Mouse (Mus musculus) forebrain, embryonic 13.5 days (tissue): ENCODE data around the gene Eme1. TPM values are rescaled to one million over a fixed set of nuclear protein-coding genes. Genes with fewer than 3 reads are reported as not detected.
"Not testable (repeated sequence)": the region's sequence is repeated elsewhere in the genome, so short reads cannot be mapped to it uniquely, and the experiment has no call there.

Experiments
- ATAC-seq: fragments of 200-750 bp; cut with Nextera tagmentation; 2 replicates; pipeline ENCODE4 v1.8.0; 2017
- H3K27ac ChIP-seq: fragments of 300-500 bp; sonication (generic); 2 replicates; pipeline ENCODE4 v1.5.1; 2015; ENCODE audit warnings: inconsistent platforms, mild to moderate bottlenecking, moderate library complexity
- H3K27me3 ChIP-seq: fragments of 300-500 bp; sonication (generic); 2 replicates; pipeline ENCODE4 v1.6.1; 2015; ENCODE audit warnings: mild to moderate bottlenecking, inconsistent platforms
- H3K36me3 ChIP-seq: fragments of 300-500 bp; sonication (generic); 2 replicates; pipeline ENCODE4 v1.6.1; 2015; ENCODE audit warnings: mild to moderate bottlenecking, inconsistent platforms; ENCODE audit not compliant: poor library complexity, severe bottlenecking
- H3K4me1 ChIP-seq: fragments of 300-500 bp; sonication (generic); 2 replicates; pipeline ENCODE4 v1.6.1; 2015; ENCODE audit warnings: inconsistent platforms
- H3K4me2 ChIP-seq: fragments of 300-500 bp; sonication (generic); 2 replicates; pipeline ENCODE4 v1.6.1; 2015; ENCODE audit warnings: inconsistent platforms, mild to moderate bottlenecking, moderate library complexity
- H3K4me3 ChIP-seq: fragments of 300-500 bp; sonication (generic); 2 replicates; pipeline ENCODE4 v1.5.1; 2015; ENCODE audit warnings: mild to moderate bottlenecking, inconsistent platforms
- H3K9ac ChIP-seq: fragments of 300-500 bp; sonication (generic); 2 replicates; pipeline ENCODE4 v1.6.1; 2015; ENCODE audit warnings: mild to moderate bottlenecking, inconsistent platforms
- H3K9me3 ChIP-seq: fragments of 300-500 bp; sonication (generic); replicated peaks from 2 replicates; pipeline ENCODE4 v1.6.1; 2016; ENCODE audit warnings: inconsistent platforms
- WGBS: fragments of 180-500 bp; shearing (Covaris S2); methylation state at CpG from one replicate; pipeline ENCODE4 v1.1.7; 2015; 5-methylcytosine and 5-hydroxymethylcytosine counted together
- polyA plus RNA-seq: library from polyadenylated mRNA; unstranded; fragments of >200 nt; fragmentation: Nextera tagmentation; extraction: Ambion mirVana; gene quantifications from 2 replicates; pipeline ENCODE4 v1.2.1, GENCODE M21; 2015

The Eme1 gene
- polyA plus RNA-seq, 1 experiment from 2014 or later, result 26.6 TPM

DNA sequence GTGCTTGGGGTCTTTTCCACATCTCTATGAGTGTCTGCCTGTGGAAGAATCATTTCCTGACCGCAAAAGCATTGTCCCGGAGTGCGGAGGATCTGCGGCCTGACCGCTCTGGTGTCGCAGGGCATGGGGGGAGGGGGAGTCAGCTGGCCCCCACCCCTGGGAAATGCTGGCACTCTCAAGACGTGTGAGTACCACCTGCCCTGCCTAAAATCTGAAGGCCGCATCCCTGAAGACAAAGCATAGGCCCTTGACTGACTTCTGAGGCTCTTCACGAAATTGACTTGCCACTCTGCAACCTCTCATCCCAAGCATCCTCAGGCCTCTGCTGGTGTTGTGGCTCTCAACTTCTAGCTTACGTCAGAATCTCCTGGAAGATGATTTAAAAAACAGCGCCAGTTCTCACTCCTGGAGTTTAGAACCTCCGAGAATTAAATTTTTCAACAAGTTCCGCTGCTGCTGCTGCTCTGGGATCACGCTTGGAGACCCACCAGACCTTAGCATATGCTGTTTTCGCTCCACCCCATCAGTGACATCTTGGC lies 23.9 kb upstream of the Eme1 start:
- Histone ChIP-seq H3K9ac (peak overlapping the region; percentile 98), H3K4me2 (peak overlapping the region; percentile 86), H3K4me1 (peaks cover 27% of the 10 kb centered on the region), H3K27ac (peak overlapping the region; percentile 48), H3K9me3 (no peaks in the 10 kb centered on the region), H3K27me3 (no peaks in the 10 kb centered on the region), H3K36me3 (0 out of 2 replicates have a peak, but pooled peaks cover 4% of the 10 kb centered on the region), H3K4me3 (peak overlapping the region; percentile 90)
- ATAC-seq, result no peak; the same call in 1 of the 2 replicates
- WGBS, result 28% methylated on average over 15 of the region's 15 CpGs

DNA sequence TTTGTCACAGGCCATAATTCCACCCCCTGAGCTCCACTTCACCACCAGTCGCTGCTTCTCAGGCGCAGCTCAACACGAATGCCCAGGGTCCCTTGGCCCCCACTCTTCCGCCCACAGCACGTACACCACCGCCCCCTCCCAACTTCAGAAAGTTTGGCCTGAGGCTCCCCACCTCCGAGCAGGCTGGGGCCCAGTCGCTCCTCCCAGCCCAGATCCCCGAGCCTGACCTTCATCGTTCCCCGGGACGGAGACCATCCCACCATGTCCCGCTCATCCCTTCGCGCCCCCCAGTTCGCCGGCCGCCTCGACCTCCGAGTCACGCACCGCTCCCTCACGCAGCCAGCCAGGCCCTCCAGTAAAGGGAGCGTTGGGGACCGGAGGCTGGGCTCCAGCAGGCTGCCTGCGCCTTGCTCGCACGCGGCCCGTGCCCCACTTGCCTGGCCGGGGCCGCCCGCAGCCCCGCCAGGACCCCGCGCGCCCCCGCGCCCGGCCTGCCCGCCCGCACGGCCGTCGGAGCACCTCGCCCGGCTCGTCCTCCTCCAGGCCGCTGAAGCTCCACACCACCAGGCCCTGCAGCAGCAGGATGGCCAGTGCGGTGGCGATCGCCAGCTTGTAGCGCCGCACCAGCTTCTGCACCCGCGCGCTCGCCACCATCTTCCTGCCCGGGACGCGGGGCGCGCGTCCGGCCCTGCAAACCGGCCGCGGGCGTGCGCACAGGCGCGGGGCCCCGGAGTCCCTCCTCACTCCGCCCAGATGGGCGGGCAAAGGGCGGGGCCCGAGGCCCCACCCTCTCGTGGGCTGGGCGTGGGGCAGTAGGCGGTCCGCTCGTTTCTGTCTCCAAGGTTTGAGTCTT lies 23.2 kb upstream of the Eme1 start, which contains the start of gene Xylt2:
Xylt2 (minus strand) TSS at position 762 of the 853 bp plus-strand sequence.
- H3K4me3 ChIP-seq, result peak within 1 kb of the TSS; percentile 90
- H3K27ac ChIP-seq, result peak within 1 kb of the TSS; percentile 91
- peak; percentile 96 for ATAC-seq
- peak within 1 kb of the TSS; percentile 98 for H3K9ac ChIP-seq
- no peaks in the 10 kb centered on the region for H3K27me3 ChIP-seq
- 0 out of 2 replicates have a peak, but pooled peaks cover 4% of the 10 kb centered on the region for H3K36me3 ChIP-seq
- H3K4me1 ChIP-seq, result peaks cover 27% of the 10 kb centered on the region
- peak within 1 kb of the TSS; percentile 86 for H3K4me2 ChIP-seq
- H3K9me3 ChIP-seq, result no peaks in the 10 kb centered on the region
- WGBS, result under 1% methylated on average over 79 of the region's 82 CpGs

GRCm38 (mm10) chr11:94676308-94676707 lies 22.5 kb upstream of the Eme1 start:
- no peak overlapping the region for H3K27ac ChIP-seq
- H3K27me3 ChIP-seq, result no peaks in the 10 kb centered on the region
- H3K36me3 ChIP-seq, result 0 out of 2 replicates have a peak, but pooled peaks cover 4% of the 10 kb centered on the region
- 37% methylated on average over 4 of the region's 4 CpGs for WGBS
- peak overlapping the region; percentile 86 for H3K4me2 ChIP-seq
- ATAC-seq, result no peak
- peak overlapping the region; percentile 98 for H3K9ac ChIP-seq
- peak overlapping the region; percentile 90 for H3K4me3 ChIP-seq
- H3K9me3 ChIP-seq, result no peaks in the 10 kb centered on the region
- H3K4me1 ChIP-seq, result peaks cover 27% of the 10 kb centered on the region

GRCm38 (mm10) chr11:94675446-94675845 lies 21.7 kb upstream of the Eme1 start:
- ATAC-seq, result no peak
- WGBS, result 74% methylated on average over 5 of the region's 5 CpGs
- H3K4me1 ChIP-seq, result peaks cover 27% of the 10 kb centered on the region
- H3K27ac ChIP-seq, result no peak overlapping the region
- H3K27me3 ChIP-seq, result no peaks in the 10 kb centered on the region
- no peaks in the 10 kb centered on the region for H3K9me3 ChIP-seq
- H3K9ac ChIP-seq, result peak overlapping the region; percentile 98; the same call in 1 of the 2 replicates
- H3K4me3 ChIP-seq, result 0 out of 2 replicates have a peak overlapping the region, but pooled peaks have one; percentile 90
- H3K36me3 ChIP-seq, result peaks cover 5% of the 10 kb centered on the region
- peak overlapping the region; percentile 86; the same call in 1 of the 2 replicates for H3K4me2 ChIP-seq

DNA sequence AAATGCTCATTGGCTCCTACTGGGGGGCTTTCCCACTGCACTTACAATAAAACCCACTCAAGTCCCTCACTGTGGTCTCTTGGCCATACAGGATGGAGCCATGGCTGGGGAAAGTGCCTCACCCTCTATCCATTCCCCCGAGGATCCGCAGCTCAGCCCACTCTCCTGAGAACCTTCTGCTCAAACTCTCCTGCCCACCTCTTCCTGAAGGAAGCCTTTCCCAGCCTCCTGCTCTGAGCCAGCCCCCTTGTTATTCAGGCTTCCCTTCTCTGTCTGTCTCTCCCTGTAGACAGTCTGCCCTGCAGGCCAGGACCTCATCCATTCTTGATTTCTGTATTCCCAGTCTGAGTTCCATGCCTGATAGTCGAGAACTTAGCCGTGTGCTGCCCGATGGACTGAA lies 21.2 kb upstream of the Eme1 start:
- 84% methylated on average over 5 of the region's 5 CpGs for WGBS
- no peaks in the 10 kb centered on the region for H3K27me3 ChIP-seq
- no peak overlapping the region for H3K4me3 ChIP-seq
- H3K27ac ChIP-seq, result no peak overlapping the region
- ATAC-seq, result no peak
- no peak overlapping the region for H3K9ac ChIP-seq
- H3K36me3 ChIP-seq, result peaks cover 10% of the 10 kb centered on the region
- no peaks in the 10 kb centered on the region for H3K9me3 ChIP-seq
- no peak overlapping the region for H3K4me2 ChIP-seq
- peaks cover 27% of the 10 kb centered on the region for H3K4me1 ChIP-seq

GRCm38 (mm10) chr11:94665281-94665680 lies 11.5 kb upstream of the Eme1 start:
- H3K36me3 ChIP-seq, result peaks cover 94% of the 10 kb centered on the region
- H3K27me3 ChIP-seq, result no peaks in the 10 kb centered on the region
- H3K27ac ChIP-seq, result no peak overlapping the region
- no peaks in the 10 kb centered on the region for H3K9me3 ChIP-seq
- no peak overlapping the region for H3K9ac ChIP-seq
- WGBS, result 95% methylated on average over 6 of the region's 6 CpGs
- H3K4me1 ChIP-seq, result no peaks in the 10 kb centered on the region
- no peak overlapping the region for H3K4me3 ChIP-seq
- no peak for ATAC-seq
- H3K4me2 ChIP-seq, result no peak overlapping the region

GRCm38 (mm10) chr11:94661344-94661743 lies 7.6 kb upstream of the Eme1 start:
- Histone ChIP-seq H3K9me3 (no peaks in the 10 kb centered on the region), H3K27ac (no peak overlapping the region), H3K9ac (no peak overlapping the region), H3K4me3 (no peak overlapping the region), H3K4me1 (no peaks in the 10 kb centered on the region), H3K36me3 (peaks cover 91% of the 10 kb centered on the region), H3K4me2 (no peak overlapping the region), H3K27me3 (no peaks in the 10 kb centered on the region)
- ATAC-seq, result no peak
- 63% methylated on average over 1 of the region's 1 CpGs for WGBS

- peak overlapping the region; percentile 64 for H3K4me3 ChIP-seq
These were observed 791 bp downstream of the Eme1 start for GRCm38 (mm10) chr11:94652973-94653372.

GRCm38 (mm10) chr11:94651241-94651640 lies 2.5 kb downstream of the Eme1 start:
- not testable (repeated sequence) for H3K27ac ChIP-seq, H3K27me3 ChIP-seq, H3K4me3 ChIP-seq, H3K9me3 ChIP-seq, H3K4me2 ChIP-seq, ATAC-seq, H3K9ac ChIP-seq
- H3K36me3 ChIP-seq, result peaks cover 50% of the 10 kb centered on the region
- whole genome bisulfite sequencing, result 96% methylated on average over 5 of the region's 7 CpGs
- H3K4me1 ChIP-seq, result peaks cover 21% of the 10 kb centered on the region

More at GRCm38 (mm10) chr11:94652973-94653372, 791 bp downstream of the Eme1 start:
- Histone ChIP-seq H3K27ac (no peak overlapping the region), H3K4me1 (peaks cover 21% of the 10 kb centered on the region), H3K4me2 (peak overlapping the region; percentile 71), H3K36me3 (peaks cover 48% of the 10 kb centered on the region), H3K9me3 (no peaks in the 10 kb centered on the region), H3K9ac (0 out of 2 replicates have a peak overlapping the region, but pooled peaks have one; percentile 65), H3K27me3 (no peaks in the 10 kb centered on the region)
- ATAC-seq, result no peak; the same call in 1 of the 2 replicates
- 55% methylated on average over 8 of the region's 8 CpGs for WGBS

- Histone ChIP-seq H3K4me1 (no peaks in the 10 kb centered on the region), H3K9me3 (no peaks in the 10 kb centered on the region), H3K36me3 (peaks cover 94% of the 10 kb centered on the region), H3K27me3 (no peaks in the 10 kb centered on the region), H3K9ac (no peak overlapping the region), H3K27ac (no peak overlapping the region), H3K4me3 (no peak overlapping the region), H3K4me2 (no peak overlapping the region)
- ATAC-seq, result no peak
- WGBS, result 93% methylated on average over 4 of the region's 4 CpGs
These were observed 7.3 kb downstream of the Eme1 start for GRCm38 (mm10) chr11:94646457-94646856.

DNA sequence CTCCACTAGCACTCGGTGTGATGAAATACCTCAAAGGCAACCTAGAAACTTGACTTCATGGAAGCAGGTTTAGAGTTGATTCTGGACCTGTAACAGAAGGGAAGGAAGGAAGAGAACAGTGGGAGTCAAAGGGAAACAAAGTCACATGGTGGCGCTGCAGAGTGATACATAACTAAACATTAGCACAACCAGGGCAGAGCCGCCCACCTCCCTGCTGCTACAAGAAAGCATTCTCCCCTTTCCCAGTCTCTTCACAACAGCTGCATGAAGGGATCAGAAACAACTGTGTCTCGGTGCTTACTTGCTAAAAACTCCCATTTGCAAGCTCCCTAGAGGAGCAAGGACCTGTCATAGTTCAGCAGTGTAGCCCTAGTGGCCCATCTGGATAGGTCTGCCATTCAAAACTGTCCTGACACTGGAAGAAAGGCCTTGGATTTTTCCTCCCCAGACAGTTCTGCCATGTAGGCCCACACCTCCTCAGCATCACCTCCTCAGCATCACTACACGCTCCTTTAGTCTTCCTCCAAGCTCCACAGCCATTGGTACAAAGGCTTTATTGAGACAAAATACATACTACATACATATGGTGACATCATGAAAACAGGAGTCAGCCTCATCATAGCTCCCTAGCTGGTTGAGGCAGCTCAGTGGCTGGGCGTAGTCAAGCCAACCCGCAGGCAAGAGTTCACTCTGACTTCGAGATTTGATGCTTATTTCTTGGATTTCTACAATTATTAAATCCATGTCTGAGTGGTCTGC lies 9.1 kb downstream of the Eme1 start:
- H3K27me3 ChIP-seq, result no peaks in the 10 kb centered on the region
- no peak overlapping the region for H3K9ac ChIP-seq
- H3K9me3 ChIP-seq, result no peaks in the 10 kb centered on the region
- H3K27ac ChIP-seq, result no peak overlapping the region
- WGBS, result 87% methylated on average over 8 of the region's 8 CpGs
- no peak overlapping the region for H3K4me2 ChIP-seq
- H3K36me3 ChIP-seq, result peaks cover 96% of the 10 kb centered on the region
- H3K4me1 ChIP-seq, result no peaks in the 10 kb centered on the region
- ATAC-seq, result no peak
- H3K4me3 ChIP-seq, result no peak overlapping the region

GRCm38 (mm10) chr11:94634431-94634830 lies 19.3 kb downstream of the Eme1 start:
- no peak overlapping the region for H3K27ac ChIP-seq
- no peak for ATAC-seq
- no peaks in the 10 kb centered on the region for H3K9me3 ChIP-seq
- 91% methylated on average over 5 of the region's 5 CpGs for WGBS
- peaks cover 14% of the 10 kb centered on the region for H3K4me1 ChIP-seq
- no peak overlapping the region for H3K9ac ChIP-seq
- H3K27me3 ChIP-seq, result no peaks in the 10 kb centered on the region
- no peak overlapping the region for H3K4me3 ChIP-seq
- no peak overlapping the region for H3K4me2 ChIP-seq
- H3K36me3 ChIP-seq, result peaks cover 78% of the 10 kb centered on the region
